Mouse (Mus musculus) intestine, postnatal 0 days (tissue): ENCODE data around the gene Kbtbd12. TPM values are rescaled to one million over a fixed set of nuclear protein-coding genes. Genes with fewer than 3 reads are reported as not detected.

Experiments
- ATAC-seq: fragments of 200-750 bp; cut with Nextera tagmentation; 2 replicates; pipeline ENCODE4 v1.8.0; 2017; ENCODE audit warnings: mild to moderate bottlenecking, moderate TSS enrichment, moderate library complexity
- H3K27ac ChIP-seq: fragments of 300-500 bp; sonication (generic); 2 replicates; pipeline ENCODE4 v1.5.1; 2014; ENCODE audit warnings: mild to moderate bottlenecking, low read depth, low read length, moderate library complexity
- H3K27me3 ChIP-seq: fragments of 300-500 bp; sonication (generic); replicated peaks from 2 replicates; pipeline ENCODE4 v1.6.1; 2014; ENCODE audit warnings: low read length, mixed read lengths; ENCODE audit not compliant: control insufficient read depth, insufficient read depth
- H3K36me3 ChIP-seq: fragments of 300-500 bp; sonication (generic); 2 replicates; pipeline ENCODE4 v1.6.1; 2014; ENCODE audit warnings: mild to moderate bottlenecking, moderate library complexity; ENCODE audit not compliant: control insufficient read depth, insufficient read depth
- H3K4me1 ChIP-seq: fragments of 300-500 bp; sonication (generic); replicated peaks from 2 replicates; pipeline ENCODE4 v1.6.1; 2014; ENCODE audit warnings: antibody characterized with exemption, low read length, mixed read lengths; ENCODE audit not compliant: control insufficient read depth, insufficient read depth
- H3K4me2 ChIP-seq: fragments of 300-500 bp; sonication (generic); replicated peaks from 2 replicates; pipeline ENCODE4 v1.6.1; 2014; ENCODE audit warnings: low read depth, mild to moderate bottlenecking, moderate library complexity
- H3K4me3 ChIP-seq: fragments of 300-500 bp; sonication (generic); 2 replicates; pipeline ENCODE4 v1.5.1; 2014; ENCODE audit warnings: low read depth, low read length
- H3K9ac ChIP-seq: fragments of 300-500 bp; sonication (generic); 2 replicates; pipeline ENCODE4 v1.6.1; 2014; ENCODE audit warnings: mild to moderate bottlenecking, low read depth, low read length
- H3K9me3 ChIP-seq: fragments of 300-500 bp; sonication (generic); 2 replicates; pipeline ENCODE4 v1.6.1; 2016; ENCODE audit warnings: mixed run types; ENCODE audit not compliant: control insufficient read depth
- CTCF ChIP-seq: sonication (generic); IDR thresholded peaks from 2 replicates; pipeline ENCODE4 v1.5.1; 2016; ENCODE audit warnings: low read depth, mild to moderate bottlenecking, control low read depth, antibody characterized with exemption, moderate library complexity
- WGBS: fragments of 180-500 bp; shearing (Covaris S2); extraction: QIAGEN DNeasy Blood & Tissue Kit; methylation state at CpG from one replicate; pipeline ENCODE4 v1.1.7; 2014; 5-methylcytosine and 5-hydroxymethylcytosine counted together
- polyA plus RNA-seq: library from polyadenylated mRNA; unstranded; fragments of >200 nt; fragmentation: Nextera tagmentation; extraction: Ambion mirVana; gene quantifications from 2 replicates; pipeline ENCODE4 v1.2.1, GENCODE M21; 2015

Kbtbd12 gene
- polyA plus RNA-seq, 1 experiment from 2014 or later, result 0.12 TPM

GRCm38 (mm10) chr6:88548405-88549049 is 89.2 kb downstream of the Kbtbd12 start:
- Histone ChIP-seq H3K36me3 (no peaks in the 10 kb centered on the region), H3K9ac (no peak overlapping the region), H3K27me3 (peaks cover 16% of the 10 kb centered on the region; the same call in 1 of the 2 replicates), H3K4me3 (no peak overlapping the region), H3K4me2 (no peak overlapping the region), H3K27ac (no peak overlapping the region), H3K4me1 (no peaks in the 10 kb centered on the region), H3K9me3 (no peaks in the 10 kb centered on the region)
- no peak for ATAC-seq
- WGBS, result 77% methylated on average over 10 of the region's 10 CpGs
- no peak for TF ChIP-seq CTCF

GRCm38 (mm10) chr6:88545397-88545790 is 92.4 kb downstream of the Kbtbd12 start:
- no peak overlapping the region for H3K9ac ChIP-seq
- peaks cover 16% of the 10 kb centered on the region; the same call in 1 of the 2 replicates for H3K27me3 ChIP-seq
- H3K27ac ChIP-seq, result no peak overlapping the region
- no peaks in the 10 kb centered on the region for H3K4me1 ChIP-seq
- TF ChIP-seq CTCF, result no peak
- ATAC-seq, result no peak
- H3K9me3 ChIP-seq, result no peaks in the 10 kb centered on the region
- H3K36me3 ChIP-seq, result no peaks in the 10 kb centered on the region
- no peak overlapping the region for H3K4me3 ChIP-seq
- 38% methylated on average over 10 of the region's 10 CpGs for WGBS
- no peak overlapping the region for H3K4me2 ChIP-seq

- 38% methylated on average over 11 of the region's 11 CpGs for WGBS
Observed at GRCm38 (mm10) chr6:88544644-88545396, 92.9 kb downstream of the Kbtbd12 start.

GRCm38 (mm10) chr6:88544241-88544640 is 93.5 kb downstream of the Kbtbd12 start:
- WGBS, result 68% methylated on average over 3 of the region's 3 CpGs
- Histone ChIP-seq H3K9me3 (no peaks in the 10 kb centered on the region), H3K4me2 (no peak overlapping the region), H3K36me3 (no peaks in the 10 kb centered on the region), H3K27me3 (peaks cover 16% of the 10 kb centered on the region; the same call in 1 of the 2 replicates), H3K27ac (no peak overlapping the region), H3K9ac (no peak overlapping the region), H3K4me1 (no peaks in the 10 kb centered on the region), H3K4me3 (no peak overlapping the region)
- no peak for ATAC-seq
- TF ChIP-seq CTCF, result no peak

More at GRCm38 (mm10) chr6:88544644-88545396, 92.9 kb downstream of the Kbtbd12 start:
- H3K9me3 ChIP-seq, result no peaks in the 10 kb centered on the region
- no peak overlapping the region for H3K27ac ChIP-seq
- no peak for ATAC-seq
- no peak for TF ChIP-seq CTCF
- no peak overlapping the region for H3K4me2 ChIP-seq
- no peaks in the 10 kb centered on the region for H3K36me3 ChIP-seq
- H3K4me3 ChIP-seq, result no peak overlapping the region
- peaks cover 16% of the 10 kb centered on the region; the same call in 1 of the 2 replicates for H3K27me3 ChIP-seq
- H3K9ac ChIP-seq, result no peak overlapping the region
- H3K4me1 ChIP-seq, result no peaks in the 10 kb centered on the region

- 74% methylated on average over 2 of the region's 2 CpGs for WGBS
- no peak for ATAC-seq
- Histone ChIP-seq H3K9me3 (no peaks in the 10 kb centered on the region), H3K9ac (no peak overlapping the region), H3K4me2 (no peak overlapping the region), H3K4me3 (no peak overlapping the region), H3K27me3 (0 out of 2 replicates have a peak, but pooled peaks cover under 1% of the 10 kb centered on the region), H3K4me1 (no peaks in the 10 kb centered on the region), H3K27ac (no peak overlapping the region), H3K36me3 (no peaks in the 10 kb centered on the region)
- TF ChIP-seq CTCF, result no peak
Observed at GRCm38 (mm10) chr6:88540093-88540755, 97.5 kb downstream of the Kbtbd12 start.

GRCm38 (mm10) chr6:88530306-88530705 is 107.4 kb downstream of the Kbtbd12 start:
- Histone ChIP-seq H3K36me3 (no peaks in the 10 kb centered on the region), H3K4me3 (no peak overlapping the region), H3K9ac (no peak overlapping the region), H3K9me3 (no peaks in the 10 kb centered on the region), H3K27me3 (no peaks in the 10 kb centered on the region), H3K27ac (no peak overlapping the region), H3K4me2 (no peak overlapping the region), H3K4me1 (no peaks in the 10 kb centered on the region)
- TF ChIP-seq CTCF, result no peak
- ATAC-seq, result no peak
